Mouse (Mus musculus): ENCODE measurements around the gene Fzr1. TPM values are rescaled to one million over a fixed set of nuclear protein-coding genes. Genes with fewer than 3 reads are reported as not detected.
A peak's percentile ranks its signal among the peaks of the same experiment; 100 is the strongest.

Gene Fzr1
- total RNA-seq, 2 experiments from 2014 or later = 27.6 to 35.6 TPM

DNA sequence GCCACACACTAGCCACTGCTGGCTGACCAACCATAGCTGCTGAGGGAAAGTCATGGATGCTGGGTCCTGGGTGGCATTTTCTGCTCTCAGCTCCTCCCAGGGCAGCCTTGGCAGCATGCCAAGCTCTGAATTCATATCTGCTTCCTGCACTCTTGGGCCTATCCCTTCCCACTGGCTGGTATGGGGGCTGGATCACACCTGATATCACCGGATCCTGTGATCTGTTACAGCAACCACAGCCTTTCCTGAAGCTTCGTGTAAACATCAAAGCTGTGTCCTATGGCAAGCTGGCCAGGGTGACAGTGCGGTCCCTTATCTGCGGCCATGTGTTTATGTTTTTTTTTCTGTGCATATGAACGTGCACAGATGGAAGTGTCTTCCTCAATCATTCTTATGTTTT lies 3.7 kb upstream of the Fzr1 start:
- no peak for DNase-seq

- no peak for DNase-seq
Measured at GRCm38 (mm10) chr10:81379809-81380378, 1.6 kb upstream of the Fzr1 start.

DNA sequence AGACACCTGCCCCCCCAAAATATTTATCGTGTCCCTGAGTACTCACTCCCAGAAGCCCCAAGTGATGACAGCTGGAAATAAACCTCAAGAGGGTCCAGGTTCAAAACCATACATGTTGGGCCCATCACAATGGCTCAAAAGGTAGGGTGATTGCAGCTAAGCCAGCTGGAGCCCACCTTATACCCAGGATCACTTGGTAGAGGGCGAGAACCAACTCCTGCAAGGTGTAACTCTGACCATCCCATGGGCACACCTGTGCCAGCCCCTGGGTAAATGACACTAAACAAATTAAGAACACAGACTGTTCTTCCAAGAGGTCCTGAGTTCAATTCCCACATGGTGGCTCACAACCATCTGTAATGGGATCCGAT lies 852 bp upstream of the Fzr1 start:
- DNase-seq = no peak

GRCm38 (mm10) chr10:81378553-81379182 lies 352 bp upstream of the Fzr1 start:
- peak; percentile 100 for DNase-seq

DNA sequence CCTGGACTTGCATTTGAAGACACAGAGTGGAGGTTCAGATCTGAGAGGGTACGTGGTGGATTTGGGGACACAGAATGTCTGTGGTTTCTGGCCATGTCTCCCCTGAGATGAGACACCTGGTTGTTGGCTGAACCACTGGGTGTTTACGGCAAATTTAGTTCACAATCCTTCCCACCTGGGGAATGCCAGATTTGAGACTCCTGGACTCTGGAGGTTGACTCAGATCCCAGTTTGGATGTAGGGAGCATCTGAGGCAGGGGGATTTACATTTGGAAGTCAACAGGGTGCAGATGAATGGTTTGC lies 1.0 kb downstream of the Fzr1 start:
- no peak for DNase-seq

GRCm38 (mm10) chr10:81376561-81377361 lies 1.6 kb downstream of the Fzr1 start:
- no peak for DNase-seq

GRCm38 (mm10) chr10:81375322-81375721 lies 3.0 kb downstream of the Fzr1 start:
- no peak for DNase-seq

- DNase-seq = no peak
Measured at GRCm38 (mm10) chr10:81367207-81367495, 11.2 kb downstream of the Fzr1 start.

DNA sequence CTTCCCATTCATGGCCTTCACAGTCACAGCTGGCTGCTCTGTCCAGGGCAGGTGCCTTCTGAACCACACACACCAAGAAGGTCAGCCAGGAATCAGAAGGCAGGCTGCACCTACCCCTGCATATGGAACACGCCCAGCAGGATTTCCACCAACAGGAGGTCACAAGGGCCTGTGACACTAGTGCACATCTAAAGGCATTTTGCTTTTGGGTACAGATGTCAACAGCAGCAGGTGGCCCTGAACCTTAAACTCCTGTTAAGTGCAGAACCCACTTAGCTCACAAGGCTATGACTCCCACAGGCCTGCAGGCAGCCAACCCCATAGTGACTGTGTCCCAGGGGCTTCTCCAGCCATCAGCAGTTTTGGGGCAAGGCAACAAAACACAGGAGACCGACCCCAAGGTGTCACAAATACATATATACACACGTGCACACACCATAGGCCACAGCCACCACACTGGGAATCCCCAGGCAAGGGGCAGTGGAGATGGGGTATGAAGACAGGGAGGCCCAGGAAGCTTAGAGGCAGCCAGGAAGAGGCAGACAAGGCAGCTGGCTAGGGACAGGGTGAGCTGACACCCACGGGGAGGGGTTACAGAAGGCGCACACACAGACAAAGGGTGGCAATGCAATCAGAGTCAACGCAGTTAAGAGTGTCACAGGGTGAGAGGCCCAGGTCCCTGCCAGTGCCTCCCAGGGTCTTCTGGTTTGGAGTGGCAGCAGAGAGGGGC lies 11.7 kb downstream of the Fzr1 start:
- DNase-seq = no peak

GRCm38 (mm10) chr10:81365672-81366476 lies 12.4 kb downstream of the Fzr1 start, which contains the start of gene 4930404N11Rik:
Gene 4930404N11Rik, minus strand, starts transcription at chr10:81365816.
- DNase-seq = no peak

GRCm38 (mm10) chr10:81365073-81365472 lies 13.2 kb downstream of the Fzr1 start:
- no peak for DNase-seq

GRCm38 (mm10) chr10:81364666-81365065 lies 13.7 kb downstream of the Fzr1 start:
- DNase-seq = peak in 1 of 2 experiments; percentile 60

DNA sequence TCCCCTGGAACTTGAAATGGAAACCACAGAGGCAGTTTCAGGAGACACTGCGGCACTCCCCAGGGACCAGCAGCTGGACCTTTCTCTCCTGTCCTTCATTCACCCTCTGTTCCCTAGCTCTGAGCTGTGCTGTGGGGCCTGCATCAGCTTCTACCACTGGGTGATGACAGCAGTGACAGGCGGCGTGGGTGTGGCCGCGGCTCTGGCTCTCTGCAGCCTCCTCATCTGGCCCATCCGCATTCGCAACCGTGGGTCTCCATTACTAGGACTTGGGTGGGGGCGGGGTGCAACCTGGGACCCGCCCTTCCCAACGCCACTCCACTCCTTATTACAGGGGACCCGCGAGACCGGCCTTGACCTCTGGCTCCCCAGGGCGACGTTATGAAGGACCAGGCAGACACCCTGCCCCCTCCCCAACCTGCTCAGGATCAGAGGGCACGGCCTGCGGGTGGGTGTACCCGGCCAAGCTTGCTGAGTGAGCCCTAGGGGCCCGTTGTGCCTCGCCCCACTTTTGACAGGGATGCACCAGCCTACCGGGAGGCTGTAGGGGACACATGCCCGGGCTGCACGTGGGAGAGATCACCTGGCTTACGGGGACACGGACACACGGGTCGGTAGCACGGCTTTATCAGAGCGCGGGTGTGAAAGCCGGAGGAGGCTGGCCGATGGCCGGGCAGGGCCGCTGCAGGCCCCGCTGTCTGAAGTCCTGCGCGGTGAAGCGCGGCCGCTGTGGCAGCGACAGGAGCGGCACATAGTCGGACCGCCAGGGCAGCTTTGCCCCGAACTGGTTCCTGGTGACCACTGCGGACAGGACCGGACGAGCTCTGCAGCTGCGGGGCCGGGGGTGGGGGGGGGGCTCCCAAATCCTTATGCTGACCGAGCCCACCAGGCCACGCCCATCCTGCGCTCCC lies 14.6 kb downstream of the Fzr1 start:
- peak; percentile 55 to 68 for DNase-seq

DNA sequence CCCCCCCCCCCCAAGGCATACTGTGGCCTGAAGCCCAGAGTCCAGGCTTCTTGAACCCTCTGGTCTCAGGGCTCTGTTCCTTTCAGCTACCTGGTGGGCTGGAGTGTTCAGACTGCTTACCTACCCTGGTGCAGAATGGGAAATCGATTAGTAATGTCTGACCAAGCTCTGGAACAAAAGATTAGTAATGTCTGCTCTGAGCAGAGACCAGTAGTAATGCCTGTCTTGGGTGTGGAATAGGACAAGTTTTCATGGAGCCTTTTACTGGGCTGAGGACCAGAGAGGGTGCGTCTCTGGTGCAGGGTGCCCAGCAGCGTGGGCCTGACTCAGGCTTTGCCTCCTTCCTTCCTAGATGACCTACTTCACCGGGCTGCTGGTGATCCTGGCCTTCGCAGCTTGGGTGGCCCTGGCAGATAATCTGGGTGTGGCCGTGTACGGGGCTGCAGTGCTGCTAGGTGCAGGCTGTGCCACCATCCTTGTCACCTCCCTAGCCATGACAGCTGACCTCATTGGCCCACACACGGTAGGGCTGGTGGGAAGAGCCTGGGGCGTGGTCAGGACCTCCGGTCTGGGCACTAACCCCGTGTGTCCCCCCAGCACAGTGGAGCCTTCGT lies 15.9 kb downstream of the Fzr1 start:
- no peak for DNase-seq

GRCm38 (mm10) chr10:81360721-81361120 lies 17.6 kb downstream of the Fzr1 start:
- no peak for DNase-seq

DNA sequence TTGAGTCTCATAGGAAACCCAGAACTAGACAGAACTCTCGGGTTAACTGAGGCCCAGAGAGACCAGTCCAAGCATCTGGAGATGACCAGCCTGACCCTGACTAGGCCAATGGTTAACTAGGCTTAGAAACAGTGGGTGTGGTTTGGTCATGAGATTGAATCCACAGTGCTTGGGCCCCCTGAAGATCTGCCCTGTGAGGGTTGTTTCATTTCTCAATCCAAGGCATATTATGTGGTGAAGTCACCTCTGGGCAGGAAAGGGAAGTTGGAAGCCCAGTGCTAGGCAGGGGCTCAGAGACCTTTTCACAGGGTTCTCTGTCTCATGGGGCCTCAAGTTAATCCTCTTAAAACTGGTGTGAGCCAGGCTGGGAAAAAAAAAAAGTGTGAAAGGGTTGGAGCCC lies 19.5 kb downstream of the Fzr1 start:
- DNase-seq = no peak

DNA sequence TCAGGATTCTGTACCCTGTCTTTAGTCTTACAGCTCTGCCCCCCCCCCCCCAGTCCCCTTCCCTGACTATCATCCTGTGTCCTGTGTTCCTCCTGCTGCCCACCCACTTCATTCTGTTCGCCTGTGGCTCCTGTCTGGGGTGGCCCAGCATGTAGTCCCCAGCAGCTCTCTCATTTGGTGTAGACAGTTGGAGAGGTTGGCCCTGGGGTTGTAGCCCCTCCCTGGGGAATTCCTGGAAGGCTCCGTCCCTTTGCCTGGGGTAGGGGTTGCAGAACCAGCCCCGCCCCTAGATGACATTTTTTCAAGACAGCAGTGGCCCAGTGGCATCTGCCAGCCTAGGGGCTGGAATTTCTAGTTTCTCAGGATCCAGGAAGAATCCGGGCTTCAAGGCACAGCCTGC lies 20.1 kb downstream of the Fzr1 start:
- no peak for DNase-seq

DNA sequence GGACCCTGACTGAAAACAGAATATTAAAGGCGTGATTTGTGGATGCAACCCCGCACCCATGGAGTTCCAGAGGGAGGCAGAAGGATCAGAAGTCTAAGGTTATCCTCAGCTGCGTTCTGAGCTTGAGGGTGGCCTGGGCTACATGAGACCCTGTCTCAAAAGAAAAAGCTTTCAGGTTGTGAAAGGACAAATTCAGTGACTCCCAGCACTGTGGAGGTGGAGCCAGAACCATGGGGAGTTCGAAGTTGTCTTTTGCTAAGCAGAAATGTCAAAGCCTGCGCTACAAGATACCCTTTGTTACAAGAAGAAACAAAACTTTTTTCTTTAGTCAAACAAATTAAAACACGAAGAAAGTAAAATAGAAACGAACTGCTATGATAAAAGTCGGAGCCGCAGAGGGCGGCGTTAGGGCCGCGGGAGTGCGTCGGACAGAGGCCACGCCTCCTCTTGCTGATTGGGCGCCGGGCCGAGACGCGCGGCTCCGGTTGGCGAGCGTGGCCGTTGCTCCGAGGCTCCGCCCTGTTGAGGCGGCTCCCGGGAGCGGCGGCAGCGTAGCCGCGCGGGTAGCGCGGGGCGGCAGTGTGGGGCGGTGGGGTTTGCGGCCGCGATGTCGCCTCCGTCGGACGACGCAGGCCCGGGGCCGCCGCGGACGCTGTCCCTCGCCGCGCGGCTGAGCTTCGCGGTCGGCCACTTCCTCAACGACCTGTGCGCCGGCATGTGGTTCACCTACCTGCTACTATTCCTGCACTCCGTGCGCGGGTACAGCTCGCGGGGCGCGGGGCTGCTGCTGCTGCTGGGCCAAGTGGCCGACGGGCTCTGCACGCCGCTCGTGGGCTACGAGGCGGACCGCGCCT lies 21.1 kb downstream of the Fzr1 start, which contains the start of gene Mfsd12:
Mfsd12 (plus strand) TSS at position 501 of the 854 bp plus-strand sequence.
- DNase-seq = peak; percentile 94 to 95

- peak in 1 of 2 experiments; percentile 30 for DNase-seq
Measured at GRCm38 (mm10) chr10:81356352-81356990, 21.8 kb downstream of the Fzr1 start.
